Mouse (Mus musculus) layer of hippocampus, adult 9-11 months (tissue): ENCODE measurements around the gene Il6st.

ENCODE experiments used
- DNase-seq: peaks from one replicate; pipeline ENCODE4 v3.0.0; 2022

The Il6st gene

DNA sequence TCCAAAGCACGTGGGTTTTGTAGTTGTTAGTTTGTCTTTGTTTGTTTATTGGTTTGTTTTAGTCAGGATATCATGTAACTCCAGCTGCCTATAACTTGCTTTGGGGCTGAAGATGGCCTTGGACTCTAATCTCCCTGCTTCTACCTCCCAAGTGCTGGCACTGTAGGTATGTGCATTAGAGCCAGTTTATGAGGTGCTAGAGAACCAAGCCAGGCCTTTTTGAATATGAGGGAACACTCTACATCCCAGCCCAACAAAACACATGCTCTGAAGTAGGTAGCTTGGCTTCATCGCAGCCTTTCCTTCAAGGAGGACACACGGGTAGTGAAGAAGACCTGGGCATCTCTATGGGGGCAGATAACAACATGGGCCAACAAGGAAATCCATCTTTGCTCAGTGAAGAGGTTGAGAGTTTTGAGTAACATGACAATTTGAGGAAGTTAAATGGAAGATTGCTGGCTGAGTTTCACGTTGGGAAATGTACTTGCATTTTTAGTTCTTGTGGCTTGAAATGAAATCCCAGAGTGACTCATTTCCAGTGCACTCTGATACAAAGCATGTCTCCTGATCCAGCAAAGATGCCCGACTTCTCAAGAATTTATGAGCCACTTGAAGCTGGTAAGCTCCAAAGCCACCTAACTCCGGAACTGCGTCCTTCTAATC is 20.9 kb upstream of the Il6st start:
- no peak for DNase-seq

DNA sequence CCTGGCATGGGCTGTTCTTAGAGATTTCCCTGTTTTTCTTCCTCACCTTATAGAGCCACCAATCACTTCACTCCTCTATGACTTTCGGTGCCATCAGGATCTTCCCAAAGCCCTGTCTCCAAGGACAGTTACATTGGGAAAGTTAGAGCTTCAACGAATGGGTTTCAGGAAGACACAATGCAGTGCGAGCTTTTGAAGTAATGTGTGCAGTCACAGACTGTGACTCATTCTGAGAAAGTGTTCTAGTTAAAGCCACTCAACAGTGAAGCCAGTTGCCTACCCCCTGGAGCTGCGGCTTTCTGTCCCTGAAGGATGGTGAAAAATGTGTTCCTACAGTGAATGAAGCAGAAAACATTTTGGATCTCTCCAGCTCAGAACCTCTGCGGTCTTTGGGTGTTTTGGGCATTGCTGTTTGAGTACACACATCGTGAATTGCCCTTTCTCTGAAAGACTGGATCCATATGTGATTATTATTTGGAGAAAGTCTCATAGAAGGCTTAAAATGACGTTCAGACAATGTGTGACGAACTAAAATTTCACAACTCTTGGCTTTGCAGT is 16.7 kb upstream of the Il6st start:
- no peak for DNase-seq

DNA sequence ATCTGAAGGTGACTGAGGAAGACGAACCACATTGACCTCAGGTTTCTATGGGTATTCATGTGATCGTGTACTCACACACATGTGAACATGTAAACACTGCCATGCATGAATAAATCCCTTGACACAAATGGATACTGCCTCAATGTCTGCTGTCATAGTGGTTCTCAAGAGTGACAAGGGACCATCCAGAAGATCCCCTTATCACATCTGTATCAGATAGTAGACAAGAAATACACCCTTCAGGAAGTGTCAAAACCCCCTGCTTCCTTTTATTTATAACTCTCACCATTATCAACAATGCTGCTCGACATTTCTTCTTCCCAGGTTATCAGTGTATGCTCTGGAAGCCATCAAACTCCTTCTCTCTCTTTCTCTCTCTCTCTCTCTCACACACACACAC is 13.7 kb upstream of the Il6st start:
- DNase-seq, result no peak

DNA sequence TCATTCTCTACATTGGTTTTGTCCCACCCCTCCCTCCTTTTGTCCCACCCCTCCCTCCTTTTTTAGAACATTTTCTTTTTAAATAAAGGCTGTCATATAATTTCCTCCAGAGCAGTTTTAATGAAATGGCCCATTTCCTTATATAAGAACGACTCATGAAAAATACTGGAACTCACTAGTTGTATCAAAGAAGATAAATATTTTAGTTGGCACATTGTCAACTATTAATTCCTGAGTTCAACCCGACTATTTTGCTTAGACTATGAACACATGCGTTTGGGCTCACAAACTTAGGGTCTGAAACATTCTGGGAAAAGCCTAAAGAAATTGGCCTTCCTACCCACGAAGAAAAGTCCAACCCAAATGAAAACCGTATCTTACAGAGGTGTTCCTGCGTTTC is 6.5 kb upstream of the Il6st start:
- DNase-seq, result no peak

DNA sequence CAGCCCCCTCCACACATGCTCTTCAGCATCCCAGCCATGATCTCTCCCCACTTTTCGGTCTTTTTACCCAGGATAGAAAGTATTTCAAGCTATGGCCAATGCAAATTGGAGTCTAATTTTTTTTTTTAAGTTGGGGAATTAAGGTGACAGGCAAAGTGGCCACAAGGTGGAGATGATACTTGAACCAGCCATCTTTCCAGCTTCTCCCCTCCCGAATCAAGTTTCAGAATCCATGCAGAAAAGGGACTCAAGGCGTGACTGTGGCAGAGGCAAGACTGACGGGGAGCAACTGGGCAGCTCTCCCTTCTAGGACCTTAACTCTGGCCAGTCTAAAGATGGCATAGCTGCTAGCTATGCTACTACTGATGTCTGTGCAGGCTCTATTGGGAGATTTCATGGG is 5.9 kb upstream of the Il6st start:
- no peak for DNase-seq

DNA sequence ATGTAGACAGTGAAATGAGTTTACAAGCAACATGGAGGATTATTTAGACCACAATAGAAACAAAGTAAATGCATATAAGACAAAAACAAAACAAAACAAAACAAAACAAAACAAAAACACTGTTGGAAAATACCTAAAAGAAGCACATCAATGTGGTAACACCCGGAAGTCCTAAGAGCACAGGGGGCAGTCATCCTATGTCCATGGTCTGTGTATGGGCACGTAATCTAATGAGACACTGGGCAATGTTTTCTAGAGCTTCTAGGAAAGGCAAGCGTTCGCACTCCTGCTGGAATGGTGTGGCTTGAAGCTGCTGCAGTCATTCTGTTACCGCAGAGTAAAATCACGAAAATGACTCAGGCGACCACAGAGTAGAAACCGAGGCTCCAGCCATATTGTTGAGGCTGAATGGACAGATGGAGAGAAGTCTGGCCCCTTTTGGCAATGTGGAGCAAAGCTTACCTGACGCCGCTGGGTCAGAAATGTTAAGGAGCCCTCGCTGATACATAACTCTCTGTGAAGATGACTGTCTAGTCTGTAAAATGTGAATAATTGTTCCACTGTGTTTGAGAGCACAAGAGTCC is 5.3 kb upstream of the Il6st start:
- DNase-seq, result no peak

DNA sequence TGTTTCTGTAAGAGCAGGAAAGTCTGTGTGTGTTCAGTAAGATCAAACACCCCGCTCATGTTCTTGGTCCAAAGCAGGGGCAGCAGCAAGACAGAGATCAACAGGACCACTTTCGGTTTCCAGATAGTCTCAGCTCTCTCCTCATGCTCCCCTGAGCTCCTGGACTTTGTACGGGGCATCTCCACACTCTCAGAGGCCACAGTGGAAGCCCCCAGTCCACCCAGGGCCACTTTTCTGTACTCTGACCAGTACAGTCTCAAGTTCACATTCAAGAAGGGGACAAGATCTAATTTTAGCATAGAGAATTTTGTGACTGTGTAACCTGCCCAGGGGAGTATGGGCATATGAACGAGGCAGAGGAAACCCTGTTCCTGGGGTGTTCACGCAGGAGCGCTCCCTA is 3.9 kb upstream of the Il6st start:
- DNase-seq, result no peak

DNA sequence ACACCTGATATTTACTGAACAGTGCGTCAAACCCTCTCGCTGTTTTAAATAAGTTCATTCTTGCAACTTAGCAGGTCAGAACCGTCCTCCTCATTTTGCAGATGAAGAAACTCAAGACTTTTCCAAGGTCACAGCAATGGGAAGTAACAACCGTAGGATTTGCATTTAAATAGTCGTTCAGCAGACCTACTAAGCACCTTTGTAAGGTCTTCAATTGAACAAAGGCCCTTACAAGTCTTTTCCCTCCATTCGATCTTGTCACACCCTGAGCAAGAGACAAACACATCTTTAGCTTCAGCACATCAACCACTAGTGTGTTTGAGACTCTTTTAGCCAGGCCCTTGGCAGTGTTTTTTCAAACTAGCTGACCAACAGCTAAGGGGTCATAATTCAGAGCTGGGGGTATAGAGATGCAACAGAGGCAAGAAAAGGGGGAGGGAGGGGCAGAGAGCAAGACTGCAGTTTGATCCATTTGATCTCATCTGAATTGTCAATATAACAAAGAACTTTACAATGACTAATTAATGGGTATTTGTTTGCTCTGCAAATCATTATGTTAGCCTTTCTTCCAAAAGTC is 1.4 kb upstream of the Il6st start:
- DNase-seq, result no peak

DNA sequence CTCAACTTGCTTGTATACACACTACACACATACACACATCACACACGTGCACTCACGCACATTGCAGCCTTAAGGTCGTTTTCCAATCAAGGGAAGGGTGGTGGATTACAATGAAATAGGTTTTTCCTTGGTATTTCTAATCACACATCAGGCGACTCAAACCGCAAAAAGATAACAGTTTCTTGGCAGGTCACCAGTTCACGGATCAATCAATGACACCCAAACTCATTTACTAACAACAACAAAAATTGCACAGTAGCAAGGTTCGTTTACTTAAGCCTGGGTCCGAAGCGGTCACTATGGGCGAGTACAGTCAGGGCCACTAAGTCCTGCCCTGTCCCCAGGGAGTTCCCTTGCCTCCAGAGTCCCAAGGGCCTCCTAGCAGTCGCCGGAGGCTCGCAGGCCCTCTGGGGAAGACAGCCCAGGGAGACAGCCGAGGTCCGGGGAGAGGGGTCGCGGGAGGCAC is 500 bp upstream of the Il6st start:
- no peak for DNase-seq

DNA sequence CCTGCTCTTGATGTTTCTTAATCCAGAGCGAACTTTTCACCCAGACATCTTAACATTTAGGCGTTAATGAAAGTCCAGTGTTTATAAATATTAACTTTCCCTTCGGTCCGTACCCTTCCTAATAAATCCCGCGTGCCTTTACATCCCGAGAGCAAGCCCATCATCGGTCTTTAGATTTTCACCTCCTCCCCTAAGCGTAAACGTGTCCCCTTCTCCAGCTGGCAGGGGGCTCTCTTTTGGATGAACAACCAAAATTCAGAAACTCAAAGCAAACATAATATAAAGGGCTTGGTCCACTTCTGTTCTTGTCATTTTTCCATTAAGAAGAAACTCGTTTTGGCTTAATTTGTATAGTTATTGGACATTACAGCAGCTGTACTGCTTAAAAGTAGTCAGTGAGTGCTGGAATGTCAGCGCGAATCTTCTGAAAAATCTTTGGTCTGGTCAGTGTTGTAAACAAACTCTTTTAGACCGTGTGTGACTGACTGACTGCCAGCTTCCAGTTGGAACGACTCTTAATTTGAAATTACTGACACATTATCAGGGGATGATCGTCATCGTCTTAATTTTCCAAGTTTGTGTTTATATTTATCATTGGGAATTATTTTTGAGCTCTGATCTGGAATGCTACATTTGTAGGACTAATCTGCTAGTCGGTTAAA is 887 bp downstream of the Il6st start:
- no peak for DNase-seq

DNA sequence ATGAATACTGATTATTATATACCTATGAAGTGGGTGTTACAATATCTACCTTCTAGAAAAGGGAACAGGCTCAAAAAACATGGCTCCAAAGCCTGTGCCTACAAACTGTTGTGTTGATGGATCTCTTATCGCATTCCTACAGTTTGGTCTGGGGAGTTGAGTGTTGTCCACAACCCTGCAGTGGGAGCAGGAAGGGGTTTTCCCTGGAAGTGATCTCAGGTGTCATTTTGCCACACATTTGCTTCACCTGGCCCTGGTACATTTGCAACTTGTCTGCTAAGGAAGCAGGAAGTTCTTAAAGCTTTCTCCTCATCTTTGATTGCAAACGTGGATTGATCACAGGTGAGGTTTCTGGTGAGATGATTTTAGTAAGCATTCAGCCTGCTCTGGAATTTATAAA is 1.7 kb downstream of the Il6st start:
- DNase-seq, result no peak

DNA sequence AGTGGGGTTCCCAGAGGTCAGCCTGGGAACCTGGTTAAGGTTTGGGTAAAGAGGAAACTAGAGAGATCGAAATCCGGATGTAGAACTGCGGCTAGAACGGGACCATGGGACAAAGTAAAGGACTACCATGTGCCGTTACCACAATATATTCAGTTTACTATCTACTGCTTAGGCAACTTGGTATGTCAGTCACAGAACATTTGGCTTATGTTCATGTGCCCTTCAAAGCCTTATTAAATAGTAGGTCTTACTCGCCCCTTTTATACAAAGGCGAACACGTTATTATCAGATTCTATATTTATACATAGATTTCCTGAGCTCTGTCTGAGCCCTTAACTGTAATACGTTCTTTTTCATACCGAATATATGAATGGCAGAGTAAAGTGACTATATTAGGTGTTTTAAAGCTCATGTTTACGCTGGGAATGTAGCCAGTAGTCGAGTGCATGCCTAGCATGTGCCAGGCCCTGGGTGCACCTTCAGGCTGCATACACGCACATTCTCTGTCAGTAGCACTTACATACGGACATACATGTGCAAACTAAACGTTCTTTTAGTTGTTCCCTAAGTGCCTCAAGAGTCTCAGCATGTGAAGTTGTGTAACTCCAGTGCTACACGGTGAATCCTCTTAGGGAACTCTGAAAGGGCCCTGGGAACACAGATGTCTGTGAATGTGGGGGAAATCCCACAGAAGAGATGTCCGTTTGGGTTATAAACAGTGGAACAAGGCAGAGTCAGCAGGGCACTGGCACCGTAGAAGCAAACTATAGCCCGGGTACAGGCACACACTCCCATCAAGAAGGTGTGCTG is 2.5 kb downstream of the Il6st start:
- DNase-seq, result no peak

DNA sequence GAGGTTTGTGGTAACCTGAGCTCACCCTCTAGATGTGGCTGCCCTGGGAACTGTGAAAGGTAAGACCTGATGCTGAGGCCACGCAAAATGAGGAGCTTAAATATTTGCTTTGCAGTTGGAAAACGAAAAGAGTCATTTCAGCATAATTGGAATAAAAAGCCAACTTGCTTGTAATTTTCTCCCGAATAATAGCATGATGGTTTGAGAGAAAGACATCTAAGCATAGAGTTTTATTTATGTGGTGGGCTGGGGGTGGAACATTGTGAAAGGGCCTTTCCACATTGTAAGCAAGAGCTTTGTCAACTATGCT is 3.0 kb downstream of the Il6st start:
- no peak for DNase-seq

DNA sequence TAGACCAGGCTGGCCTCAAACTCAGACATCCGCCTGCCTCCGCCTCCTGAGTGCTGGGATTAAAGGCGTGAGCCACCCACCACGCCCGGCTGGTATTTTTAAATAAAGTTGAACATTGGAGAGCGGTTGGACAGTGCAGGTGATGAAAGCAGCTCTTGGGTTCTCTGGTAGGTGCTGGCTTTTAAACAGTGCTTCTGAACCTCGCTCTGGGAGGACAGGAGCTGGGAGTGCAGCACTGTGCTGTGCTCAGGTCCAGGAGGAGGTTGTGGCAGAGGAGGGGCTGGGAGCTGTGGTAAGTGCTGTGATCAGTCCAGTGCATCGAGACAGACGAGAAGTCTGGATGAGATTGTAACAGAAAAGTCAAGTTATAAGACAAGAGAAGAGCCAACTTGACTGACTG is 3.5 kb downstream of the Il6st start:
- no peak for DNase-seq

DNA sequence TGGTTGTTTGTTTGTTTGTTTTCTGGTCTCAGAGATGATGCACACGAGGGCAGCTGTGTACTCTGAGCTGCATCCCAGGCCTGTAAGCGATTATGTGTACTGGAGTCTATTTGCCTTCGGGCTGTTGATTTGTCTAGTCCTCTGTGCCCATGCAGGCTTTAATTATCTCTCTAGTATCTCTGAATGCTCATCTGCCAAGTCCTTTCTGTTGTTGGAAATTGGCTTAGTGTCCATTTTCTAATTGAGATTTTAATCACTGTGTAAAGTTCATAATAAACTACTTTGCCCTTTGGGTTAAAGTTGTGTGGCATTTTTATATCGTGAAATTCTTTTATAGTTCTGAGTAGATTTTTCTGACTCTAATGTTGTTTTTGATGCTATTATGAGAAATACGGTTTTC is 5.6 kb downstream of the Il6st start:
- DNase-seq, result no peak

DNA sequence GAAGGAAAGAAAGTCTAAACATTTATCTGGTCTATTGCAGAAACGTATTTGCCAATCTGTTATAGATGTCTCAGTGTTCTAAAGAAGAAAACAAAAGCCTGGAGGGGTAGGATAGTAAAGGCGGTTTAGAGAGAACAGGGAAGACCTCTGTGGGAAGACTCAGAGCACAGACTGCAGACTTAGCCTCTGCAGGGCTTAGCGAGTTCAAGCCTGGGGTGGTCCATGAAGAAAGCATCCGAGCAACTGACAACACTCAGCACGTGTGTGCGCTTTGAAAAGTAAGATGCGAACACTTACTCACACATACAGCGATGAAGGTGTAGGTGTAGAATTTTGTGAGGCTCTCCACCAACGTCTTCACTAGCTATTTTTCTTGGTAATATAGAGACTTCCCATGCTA is 7.3 kb downstream of the Il6st start:
- no peak for DNase-seq

DNA sequence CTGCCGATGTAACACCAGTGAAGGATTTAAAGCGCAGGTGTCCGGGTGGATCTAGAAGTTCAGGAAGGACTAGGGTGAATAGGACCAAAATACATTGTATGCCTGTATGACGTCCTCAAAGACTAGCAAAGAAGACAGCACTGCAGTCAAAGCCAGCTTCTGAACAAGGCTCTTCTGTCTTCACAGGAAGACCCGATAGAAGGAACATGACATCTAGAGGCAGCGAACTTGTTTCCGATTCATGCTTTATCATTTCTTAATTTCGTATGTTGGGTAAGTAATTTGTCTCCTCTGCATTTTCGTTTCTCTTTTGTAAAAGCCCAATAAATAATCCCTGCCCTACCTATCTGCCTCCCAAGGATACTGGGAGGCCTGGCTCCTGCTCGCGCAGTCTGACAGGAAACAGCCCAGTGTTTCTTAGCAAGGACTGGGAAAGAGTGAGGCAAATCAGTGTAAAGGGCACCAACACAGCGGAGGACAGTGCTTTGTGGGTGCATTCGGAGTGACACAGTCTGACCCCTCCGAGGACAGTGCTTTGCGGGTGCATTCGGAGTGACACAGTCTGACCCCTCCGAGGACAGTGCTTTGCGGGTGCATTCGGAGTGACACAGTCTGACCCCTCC is 8.6 kb downstream of the Il6st start:
- DNase-seq, result no peak

DNA sequence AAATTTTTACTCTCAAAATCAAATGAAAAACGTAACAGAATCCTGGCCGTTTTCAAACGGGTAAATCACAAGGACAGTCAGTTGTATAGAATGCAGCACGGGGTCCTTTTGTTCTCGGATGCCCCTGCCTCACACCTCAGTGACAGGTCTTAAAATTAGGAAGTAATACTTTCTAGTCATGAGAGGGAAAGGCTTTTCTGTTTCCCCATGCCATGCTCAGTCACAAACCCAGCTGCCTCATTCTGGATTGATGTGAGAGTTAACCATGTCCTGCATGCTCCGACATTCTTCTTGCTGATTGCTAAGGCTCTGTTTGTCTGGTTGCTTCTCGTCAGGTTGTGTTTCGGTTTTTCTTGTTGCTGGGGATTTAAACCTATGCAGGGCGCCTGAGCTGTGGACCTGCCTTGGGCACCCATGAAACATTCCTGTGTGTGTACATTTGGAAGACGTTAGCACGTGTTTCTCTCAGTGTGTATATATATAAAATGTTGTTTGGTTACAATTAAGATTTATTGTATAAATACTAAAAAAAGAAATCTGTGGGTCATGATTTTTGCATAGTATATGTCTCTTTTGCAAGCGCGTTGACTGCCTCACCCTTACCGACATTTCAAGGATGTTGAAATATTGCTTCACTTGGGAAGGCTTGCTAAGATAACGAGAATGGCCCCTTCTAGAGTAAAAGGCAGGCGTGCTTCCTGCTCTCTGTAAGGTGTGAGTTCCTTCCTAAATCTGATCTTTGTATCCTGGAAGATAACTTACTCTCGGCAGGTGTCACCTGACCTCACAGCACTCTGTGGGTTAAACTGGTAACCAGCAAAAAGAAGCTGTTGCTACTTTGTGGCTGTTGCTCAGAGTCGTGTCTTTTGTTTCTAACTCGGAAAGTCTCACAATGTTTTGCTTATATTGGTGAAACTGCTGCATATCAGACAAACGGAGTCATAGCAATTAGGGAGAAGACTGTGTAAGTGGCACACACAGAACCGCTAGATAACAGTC is 10.2 kb downstream of the Il6st start:
- no peak for DNase-seq

DNA sequence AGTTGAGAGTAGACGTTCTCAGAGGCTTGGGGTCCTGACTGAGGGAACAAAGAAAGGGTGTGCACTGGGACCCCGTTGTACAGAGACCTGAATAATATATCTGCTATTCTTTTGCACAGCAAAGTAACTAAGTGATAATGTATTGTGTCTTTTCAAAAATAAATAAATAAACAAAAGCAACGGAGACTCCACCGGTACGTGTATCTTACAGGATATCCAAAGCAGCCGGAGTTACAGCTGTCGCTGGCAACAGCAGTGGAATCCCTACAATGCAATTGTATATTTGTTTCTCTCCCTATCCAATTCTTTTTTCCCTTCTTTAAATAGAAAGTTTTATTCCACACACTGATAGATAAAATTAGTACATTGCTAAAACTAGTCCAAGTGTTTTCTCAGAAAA is 15.2 kb downstream of the Il6st start:
- no peak for DNase-seq

DNA sequence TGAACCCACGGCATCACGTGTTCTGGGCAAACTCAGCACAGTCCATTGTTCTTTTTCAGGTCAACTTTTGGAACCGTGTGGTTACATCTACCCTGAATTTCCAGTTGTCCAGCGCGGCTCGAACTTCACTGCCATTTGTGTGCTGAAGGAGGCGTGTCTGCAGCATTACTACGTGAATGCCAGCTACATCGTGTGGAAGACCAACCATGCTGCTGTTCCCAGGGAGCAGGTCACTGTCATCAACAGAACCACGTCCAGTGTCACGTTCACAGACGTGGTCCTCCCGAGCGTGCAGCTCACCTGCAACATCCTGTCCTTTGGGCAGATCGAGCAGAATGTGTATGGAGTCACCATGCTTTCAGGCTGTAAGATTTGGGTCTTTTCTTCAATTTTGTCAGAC is 16.1 kb downstream of the Il6st start:
- DNase-seq, result no peak

DNA sequence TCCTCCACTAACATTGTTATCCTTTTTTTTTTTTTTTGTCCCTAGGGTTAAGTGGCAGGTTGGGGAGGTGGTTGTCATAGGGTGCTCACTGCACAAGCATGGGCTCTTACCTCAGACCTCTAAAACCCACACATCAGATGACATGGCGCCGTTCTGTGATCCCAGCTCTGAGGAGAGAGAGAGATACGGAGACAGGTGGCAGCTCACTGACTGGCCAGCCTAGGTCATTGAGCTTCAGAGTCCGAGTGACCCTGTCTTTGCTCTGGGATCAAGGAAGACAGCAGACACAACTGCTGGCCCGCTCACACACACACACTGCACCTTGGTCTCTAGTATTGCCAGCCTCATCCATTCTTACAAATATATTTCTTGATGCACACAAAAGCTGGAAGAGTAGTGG is 18.7 kb downstream of the Il6st start:
- no peak for DNase-seq

DNA sequence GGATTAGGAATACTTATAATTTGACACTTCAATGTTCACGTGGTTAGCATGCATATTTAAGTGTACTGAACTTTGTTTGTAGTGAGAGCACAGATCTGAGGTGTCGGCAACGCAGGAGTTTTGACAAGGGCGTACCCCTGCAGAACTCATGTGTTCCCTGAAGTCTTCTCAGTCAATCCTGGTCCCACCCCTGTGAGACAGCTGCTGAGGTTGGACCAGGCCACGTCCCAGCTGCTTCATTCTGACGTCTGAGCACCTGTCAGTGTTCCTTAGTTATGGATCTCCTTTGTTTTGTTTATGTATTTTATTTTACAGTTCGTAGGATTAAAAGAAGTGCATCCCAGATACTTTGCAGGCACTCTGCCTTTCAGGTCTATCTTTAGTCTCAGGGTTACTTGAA is 19.1 kb downstream of the Il6st start:
- no peak for DNase-seq
